Mouse (Mus musculus) MEL-GATA-1-ER (cell line): ENCODE measurements around the gene Olfr453.

Experiments
- DNase-seq: peaks from one replicate; pipeline ENCODE4 v3.0.0-alpha.2; 2012; ENCODE audit warnings: low read depth; ENCODE audit errors: extremely low read depth

The Olfr453 gene

DNA sequence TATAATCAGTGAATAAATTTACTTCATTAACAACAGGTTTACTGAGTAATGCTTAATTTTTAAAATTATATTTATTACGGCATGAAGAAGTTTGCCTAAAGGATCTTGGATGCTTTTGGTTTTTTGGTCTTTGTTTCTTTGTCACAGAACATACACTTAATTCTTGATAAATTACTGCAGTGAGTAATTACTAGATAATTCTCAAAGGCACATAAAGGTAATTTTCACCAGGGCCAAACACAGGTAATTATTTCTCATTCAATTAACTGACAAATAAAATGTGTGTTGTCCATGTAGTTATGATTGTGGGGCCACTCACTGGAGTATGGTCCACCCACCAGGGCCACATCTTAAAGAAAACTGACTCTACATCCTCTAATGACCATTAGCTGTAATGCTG, at the start of gene Olfr453:
Gene Olfr453 (plus strand): TSS at position 301 of the 400 bp plus-strand sequence.
- DNase-seq, result no peak

- no peak for DNase-seq
Observed at GRCm38 (mm10) chr6:42689761-42690160, 49.4 kb upstream of the Olfr453 start.

GRCm38 (mm10) chr6:42692154-42692516, 47.0 kb upstream of the Olfr453 start:
- DNase-seq, result no peak

- DNase-seq, result no peak
Observed at GRCm38 (mm10) chr6:42692517-42693190, 46.5 kb upstream of the Olfr453 start.

DNA sequence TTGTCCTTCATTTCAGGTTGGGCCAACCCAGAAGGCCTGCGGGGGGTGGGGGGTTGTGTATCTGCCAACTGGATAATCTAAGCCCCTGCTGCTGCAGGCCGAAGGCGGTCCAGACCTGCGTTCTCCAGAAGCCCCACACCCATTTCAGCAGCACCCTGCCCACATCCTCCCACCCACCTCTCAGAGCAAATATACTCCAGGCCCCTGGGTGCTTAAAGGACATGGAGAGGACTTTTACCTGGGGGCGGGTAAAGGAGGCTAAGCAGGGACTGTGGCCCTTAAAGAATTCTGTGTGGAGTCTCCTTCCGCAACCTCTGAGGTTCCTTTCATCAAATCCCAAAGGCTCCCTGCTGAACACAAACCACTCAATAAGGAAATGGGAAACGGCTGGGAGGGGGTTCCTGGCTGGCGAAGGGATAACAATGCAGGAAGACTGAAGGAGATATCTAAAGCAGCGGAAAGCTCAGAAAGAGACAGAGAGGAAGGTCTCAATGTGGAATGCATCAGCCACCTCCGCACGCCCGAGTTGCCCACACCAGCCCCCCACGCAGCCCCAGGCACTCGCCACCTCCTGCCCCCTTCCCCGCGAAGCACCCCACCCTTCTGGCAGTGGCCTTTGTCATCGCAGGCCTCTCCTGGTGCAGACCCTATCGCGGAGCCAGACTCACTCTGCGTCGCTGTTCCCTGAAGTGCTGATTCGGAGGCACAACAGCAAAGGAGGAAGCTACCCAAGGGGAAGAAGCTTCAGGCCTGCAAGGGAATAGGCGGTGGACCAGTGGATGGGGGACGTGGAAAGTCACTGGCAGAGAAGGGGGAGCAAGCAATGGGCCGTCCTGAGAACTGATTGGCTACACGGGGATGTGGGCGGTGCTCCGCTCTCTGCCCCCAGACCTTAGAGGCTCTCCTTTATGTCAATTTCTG, 29.6 kb upstream of the Olfr453 start, which contains the start of gene Tcaf1:
Gene Tcaf1 (minus strand): TSS at position 798 of the 921 bp plus-strand sequence.
- no peak for DNase-seq

DNA sequence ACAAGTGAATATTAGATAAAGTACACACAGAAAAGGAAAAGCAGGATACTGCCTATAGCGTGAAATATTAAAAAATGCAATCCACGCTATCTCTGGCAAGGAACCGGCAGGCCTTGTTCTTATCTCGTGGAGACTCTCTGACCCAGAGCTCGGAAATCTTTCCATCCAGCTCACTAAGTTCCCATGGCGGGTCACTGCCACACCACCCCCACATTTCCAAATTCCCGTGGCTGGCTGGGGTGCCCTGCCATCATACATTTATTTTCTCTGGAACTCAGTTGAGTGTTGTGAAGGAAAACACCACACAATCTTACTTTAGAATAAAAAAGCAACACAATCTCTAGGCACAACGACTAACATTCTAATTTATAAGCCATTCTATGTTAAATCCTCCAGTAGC, 24.5 kb upstream of the Olfr453 start:
- no peak for DNase-seq

- no peak for DNase-seq
Observed at GRCm38 (mm10) chr6:42717973-42718372, 21.2 kb upstream of the Olfr453 start.

GRCm38 (mm10) chr6:42742303-42742702, 3.1 kb downstream of the Olfr453 start:
- DNase-seq, result no peak

DNA sequence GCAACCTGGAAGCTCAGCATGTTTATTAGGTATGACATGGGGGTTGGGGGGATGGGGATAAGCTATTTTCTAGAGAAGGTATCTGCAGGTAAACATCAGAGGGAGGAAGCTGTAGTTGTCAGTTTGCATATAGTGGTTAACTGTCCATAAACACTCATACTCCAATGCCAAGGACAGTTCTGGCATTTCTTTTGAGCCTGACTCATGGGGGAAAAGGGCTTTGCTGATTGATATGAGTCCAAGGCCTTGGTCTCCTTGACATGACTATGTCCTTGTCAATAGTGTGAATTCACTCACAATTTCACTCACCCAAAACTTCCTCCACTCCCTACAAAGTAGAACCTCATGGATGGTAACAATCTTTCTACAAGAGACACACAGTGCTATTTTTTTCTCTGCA, 8.7 kb downstream of the Olfr453 start:
- no peak for DNase-seq

DNA sequence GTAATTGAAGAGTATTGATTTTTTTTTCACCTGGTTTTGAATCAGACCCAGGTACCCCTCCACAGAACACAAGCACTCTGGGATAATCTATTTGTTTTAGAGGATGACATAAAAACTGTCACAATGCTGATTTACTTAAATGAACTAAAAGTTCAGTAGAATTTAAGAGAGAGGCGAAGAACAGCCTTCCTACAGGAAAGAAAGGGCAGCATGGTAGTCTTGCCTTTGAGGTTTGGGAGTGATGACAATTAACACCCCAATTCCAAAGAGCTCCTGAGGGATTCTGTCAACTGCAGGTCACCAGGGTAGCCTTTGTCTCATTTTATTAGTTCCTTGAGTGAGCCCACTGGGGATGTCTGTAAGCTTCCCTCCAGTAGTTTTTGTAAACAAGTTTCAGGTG, 16.9 kb downstream of the Olfr453 start, which contains the start of gene Olfr38:
Gene Olfr38 (plus strand): TSS at position 301 of the 400 bp plus-strand sequence.
- DNase-seq, result no peak

DNA sequence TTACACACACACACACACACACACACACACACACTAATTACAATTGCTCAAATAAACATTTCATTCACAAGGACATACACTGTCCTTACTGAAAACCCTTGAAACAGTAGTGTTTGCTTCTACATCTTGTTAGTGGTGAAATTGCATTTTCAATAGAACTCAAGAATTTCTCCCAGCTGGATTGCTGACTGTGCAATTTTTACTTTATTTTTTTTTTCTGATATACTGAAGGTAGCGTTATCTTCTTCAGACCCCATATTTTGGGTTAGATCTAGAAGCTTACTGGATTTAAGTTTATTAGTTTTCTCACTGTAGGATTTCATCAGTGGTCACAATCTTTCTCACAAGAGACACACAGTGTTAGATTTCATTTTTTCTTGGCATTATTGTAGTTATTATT, 37.9 kb downstream of the Olfr453 start:
- DNase-seq, result no peak

DNA sequence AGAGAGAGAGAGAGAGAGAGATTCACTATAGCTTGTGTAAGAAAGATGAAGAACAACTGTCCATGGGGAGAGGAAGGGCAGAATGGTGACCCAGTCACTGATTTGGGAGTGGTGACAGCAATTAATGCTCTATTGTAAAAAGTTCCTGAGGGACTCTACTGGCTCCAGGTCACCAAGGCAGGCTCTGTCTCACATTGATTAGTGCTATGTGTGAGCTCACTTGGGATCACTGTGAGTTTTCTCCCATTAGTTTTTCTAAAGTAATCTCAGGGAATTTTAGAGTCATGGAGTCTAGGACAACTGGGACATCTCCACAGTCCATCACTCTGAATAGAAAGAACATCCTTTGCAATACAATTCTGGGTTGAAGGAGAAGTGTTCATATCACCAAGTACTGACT, 45.6 kb downstream of the Olfr453 start, which contains the start of gene Olfr452:
Gene Olfr452 (plus strand): TSS at position 301 of the 400 bp plus-strand sequence.
- DNase-seq, result no peak

GRCm38 (mm10) chr6:42790247-42790948, 51.2 kb downstream of the Olfr453 start:
- DNase-seq, result no peak

GRCm38 (mm10) chr6:42790949-42791556, 51.9 kb downstream of the Olfr453 start:
- DNase-seq, result no peak

DNA sequence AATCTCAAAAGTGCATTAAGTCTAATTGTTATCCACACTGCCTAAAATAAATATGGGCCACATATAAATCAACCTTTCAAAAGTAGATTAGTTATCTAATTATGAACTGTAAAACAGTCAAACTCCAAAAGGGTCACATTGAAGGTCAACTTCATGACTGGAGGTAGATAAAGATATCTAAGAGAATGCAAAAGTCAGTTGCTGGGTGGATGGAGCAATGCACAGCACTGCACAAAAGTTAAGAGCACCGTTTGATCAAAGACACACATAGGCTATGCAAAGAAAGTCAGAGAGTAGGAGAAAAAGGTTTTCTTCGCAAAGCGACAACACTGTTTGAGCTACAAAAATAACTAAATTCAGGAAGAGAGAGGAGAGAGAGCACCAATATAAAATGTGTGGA, 55.8 kb downstream of the Olfr453 start:
- DNase-seq, result no peak
